Mouse (Mus musculus) small intestine, adult 2 months (tissue): ENCODE data around the gene Pcsk1n. TPM values are rescaled to one million over a fixed set of nuclear protein-coding genes. Genes with fewer than 3 reads are reported as not detected.

Source experiments
- H3K27ac ChIP-seq: fragments of 200-500 bp; 2 replicates; pipeline ENCODE4 v1.5.1; 2012; ENCODE audit warnings: low read depth, low read length, control low read depth, inconsistent platforms; ENCODE audit not compliant: insufficient read depth
- H3K27me3 ChIP-seq: fragments of 200-500 bp; 2 replicates; pipeline ENCODE4 v1.6.1; 2012; ENCODE audit warnings: mild to moderate bottlenecking, moderate library complexity, low read length, inconsistent platforms; ENCODE audit not compliant: control insufficient read depth, insufficient read depth
- H3K36me3 ChIP-seq: fragments of 200-500 bp; 2 replicates; pipeline ENCODE4 v1.6.1; 2012; ENCODE audit warnings: mild to moderate bottlenecking, low read length, control low read depth, inconsistent platforms; ENCODE audit not compliant: control insufficient read depth, insufficient read depth
- H3K4me1 ChIP-seq: fragments of 200-500 bp; 2 replicates; pipeline ENCODE4 v1.6.1; 2012; ENCODE audit warnings: low read length, inconsistent platforms, mixed read lengths; ENCODE audit not compliant: control insufficient read depth, insufficient read depth, insufficient read length
- H3K4me3 ChIP-seq: fragments of 200-500 bp; 2 replicates; pipeline ENCODE4 v1.5.1; 2012; ENCODE audit warnings: low read depth, mild to moderate bottlenecking, control low read depth, inconsistent platforms, low read length, moderate library complexity
- CTCF ChIP-seq: fragments of 200-500 bp; IDR thresholded peaks from 2 replicates; pipeline ENCODE4 v1.5.1; 2012; ENCODE audit warnings: low read depth, mild to moderate bottlenecking, control low read depth, inconsistent platforms, low read length, moderate library complexity, mixed read lengths; ENCODE audit not compliant: insufficient replicate concordance, insufficient read length; ENCODE audit errors: extremely low read depth
- POLR2A ChIP-seq: fragments of 200-500 bp; IDR thresholded peaks from 2 replicates; pipeline ENCODE4 v1.6.1; 2012; ENCODE audit warnings: low read depth, mild to moderate bottlenecking, control low read depth, inconsistent platforms, low read length, moderate library complexity
- WGBS: fragments of 180-500 bp; shearing (Covaris S2); methylation state at CpG from one replicate; pipeline ENCODE4 v1.1.7; 2018; 5-methylcytosine and 5-hydroxymethylcytosine counted together
- polyA plus RNA-seq: library from polyadenylated mRNA; depleted of rRNA; stranded (reverse); fragments of >200 nt; gene quantifications from 2 replicates; pipeline ENCODE4 v1.2.3, GENCODE M21; 2012; rRNA removed

The Pcsk1n gene
- polyA plus RNA-seq: 10.8 and 21.1 TPM in 2 replicates

GRCm38 (mm10) chrX:7919601-7920383, at the start of gene Pcsk1n:
Gene Pcsk1n (plus strand): TSS chrX:7919822.
- 19% methylated on average over 36 of the region's 40 CpGs for WGBS

GRCm38 (mm10) chrX:7869826-7870225, 49.8 kb upstream of the Pcsk1n start:
- Histone ChIP-seq H3K36me3 (peaks cover 38% of the 10 kb centered on the region), H3K4me1 (no peaks in the 10 kb centered on the region), H3K4me3 (no peak overlapping the region), H3K27me3 (no peaks in the 10 kb centered on the region), H3K27ac (no peak overlapping the region)
- 47% methylated on average over 3 of the region's 3 CpGs for WGBS
- TF ChIP-seq POLR2A (no peak), CTCF (no peak)

More at GRCm38 (mm10) chrX:7919601-7920383, at the start of gene Pcsk1n:
- Histone ChIP-seq H3K27ac (no peak within 1 kb of the TSS), H3K4me1 (peaks cover 4% of the 10 kb centered on the region; the same call in 1 of the 2 replicates), H3K36me3 (no peaks in the 10 kb centered on the region), H3K4me3 (no peak within 1 kb of the TSS), H3K27me3 (peaks cover 22% of the 10 kb centered on the region)
- TF ChIP-seq CTCF: no peak
- TF ChIP-seq POLR2A: no peak

GRCm38 (mm10) chrX:7878007-7878419, 41.6 kb upstream of the Pcsk1n start, which contains the start of gene Pim2:
Gene Pim2 (plus strand): TSS chrX:7878262.
- H3K4me1 ChIP-seq: peaks cover 3% of the 10 kb centered on the region; the same call in 1 of the 2 replicates
- H3K27me3 ChIP-seq: no peaks in the 10 kb centered on the region
- peak within 1 kb of the TSS; percentile 26 for H3K27ac ChIP-seq
- WGBS: 12% methylated on average over 20 of the region's 38 CpGs
- TF ChIP-seq POLR2A: peak; percentile 76; the same call in 1 of the 2 replicates
- TF ChIP-seq CTCF: no peak
- peaks cover 12% of the 10 kb centered on the region; the same call in 1 of the 2 replicates for H3K36me3 ChIP-seq
- H3K4me3 ChIP-seq: peak within 1 kb of the TSS; percentile 80

GRCm38 (mm10) chrX:7878495-7878894, 41.1 kb upstream of the Pcsk1n start:
- H3K27me3 ChIP-seq: no peaks in the 10 kb centered on the region
- H3K36me3 ChIP-seq: peaks cover 7% of the 10 kb centered on the region; the same call in 1 of the 2 replicates
- TF ChIP-seq CTCF (no peak), POLR2A (no peak)
- 13% methylated on average over 21 of the region's 21 CpGs for WGBS
- peak overlapping the region; percentile 26; the same call in 1 of the 2 replicates for H3K27ac ChIP-seq
- H3K4me1 ChIP-seq: peaks cover 3% of the 10 kb centered on the region; the same call in 1 of the 2 replicates
- peak overlapping the region; percentile 80 for H3K4me3 ChIP-seq

- no peak for TF ChIP-seq POLR2A
- TF ChIP-seq CTCF: peak; percentile 35; the same call in 1 of the 2 replicates
- Histone ChIP-seq H3K27ac (no peak overlapping the region), H3K27me3 (no peaks in the 10 kb centered on the region), H3K4me3 (0 out of 2 replicates have a peak overlapping the region, but pooled peaks have one; percentile 11), H3K36me3 (0 out of 2 replicates have a peak, but pooled peaks cover 2% of the 10 kb centered on the region), H3K4me1 (peaks cover 3% of the 10 kb centered on the region; the same call in 1 of the 2 replicates)
- WGBS: 23% methylated on average over 11 of the region's 11 CpGs
Observed at GRCm38 (mm10) chrX:7879819-7880218, 39.8 kb upstream of the Pcsk1n start.

GRCm38 (mm10) chrX:7883841-7884567, 35.6 kb upstream of the Pcsk1n start, which contains the start of gene Slc35a2:
Gene Slc35a2 (plus strand): TSS chrX:7884028.
- Histone ChIP-seq H3K4me1 (no peaks in the 10 kb centered on the region; the same call in 1 of the 2 replicates), H3K4me3 (peak within 1 kb of the TSS; percentile 86), H3K27ac (peak within 1 kb of the TSS; percentile 49; the same call in 1 of the 2 replicates), H3K36me3 (peaks cover 3% of the 10 kb centered on the region; the same call in 1 of the 2 replicates), H3K27me3 (no peaks in the 10 kb centered on the region)
- WGBS: 11% methylated on average over 49 of the region's 49 CpGs
- TF ChIP-seq CTCF (no peak), POLR2A (no peak; the same call in 1 of the 2 replicates)
